Mouse (Mus musculus): ENCODE measurements around the gene Rbm19. TPM values are rescaled to one million over a fixed set of nuclear protein-coding genes. Genes with fewer than 3 reads are reported as not detected.
"Not testable (repeated sequence)": the region's sequence is repeated elsewhere in the genome, so short reads cannot be mapped to it uniquely, and the experiment has no call there.

The Rbm19 gene
- polyA plus RNA-seq, 1 experiment from 2014 or later, result 14.6 TPM

GRCm38 (mm10) chr5:120103458-120103857, 12.8 kb upstream of the Rbm19 start:
- peaks cover 27% of the 10 kb centered on the region for H3K27me3 ChIP-seq (replicated peaks)

DNA sequence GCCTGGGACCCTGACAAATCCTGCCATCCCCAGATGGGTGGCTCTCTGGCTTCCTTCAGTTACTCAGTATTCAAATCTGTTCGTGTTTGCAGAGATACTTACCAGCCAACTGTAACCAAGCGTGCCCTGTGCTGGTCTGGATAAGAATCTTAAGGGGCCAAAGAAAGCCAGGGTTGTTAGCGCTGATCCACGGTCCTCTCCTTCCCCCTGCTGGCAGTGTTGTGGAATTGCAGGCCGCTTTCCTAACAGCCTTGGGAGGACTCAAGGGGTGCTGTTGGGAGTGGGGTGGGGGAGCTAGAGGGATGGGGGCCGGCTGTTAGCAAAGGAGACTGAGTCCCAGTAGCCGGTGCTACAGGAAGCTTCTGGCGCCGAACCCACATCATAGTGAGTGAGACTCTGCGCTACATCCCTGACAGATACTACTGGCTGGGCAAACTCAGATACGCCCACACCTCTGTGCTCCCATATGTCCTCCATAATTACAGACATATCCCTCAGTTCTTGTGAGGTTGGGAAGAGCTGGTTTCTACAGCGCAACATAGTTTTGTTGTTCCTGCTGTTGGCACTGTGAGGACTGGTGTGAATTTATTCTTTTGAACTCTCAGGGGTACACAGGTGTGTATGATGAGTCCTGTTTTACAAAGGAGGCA, 9.7 kb upstream of the Rbm19 start:
- no peak overlapping the region for H3K4me3 ChIP-seq
- no peak for ATAC-seq (ENCODE audit: extremely low read depth, insufficient number of reproducible peaks, low FRiP score, low TSS enrichment)
- 22% methylated on average over 12 of the region's 12 CpGs for WGBS
- no peaks in the 10 kb centered on the region for H3K9me3 ChIP-seq
- no peak overlapping the region for H3K9ac ChIP-seq
- peaks cover 39% of the 10 kb centered on the region for H3K27me3 ChIP-seq (replicated peaks)
- no peak overlapping the region for H3K4me2 ChIP-seq
- no peak overlapping the region for H3K27ac ChIP-seq (replicated peaks)
- peaks cover 7% of the 10 kb centered on the region; the same call in 1 of the 2 replicates for H3K4me1 ChIP-seq
- H3K36me3 ChIP-seq, result no peaks in the 10 kb centered on the region

More at GRCm38 (mm10) chr5:120103458-120103857, 12.8 kb upstream of the Rbm19 start:
- Histone ChIP-seq H3K9ac (no peak overlapping the region), H3K4me2 (no peak overlapping the region), H3K9me3 (no peaks in the 10 kb centered on the region), H3K27ac (replicated peaks) (no peak overlapping the region), H3K36me3 (no peaks in the 10 kb centered on the region), H3K4me1 (peaks cover 7% of the 10 kb centered on the region; the same call in 1 of the 2 replicates), H3K4me3 (no peak overlapping the region)
- ATAC-seq (ENCODE audit: extremely low read depth, insufficient number of reproducible peaks, low FRiP score, low TSS enrichment), result no peak
- WGBS, result 35% methylated on average over 12 of the region's 12 CpGs

- Histone ChIP-seq H3K4me3 (no peak overlapping the region), H3K9ac (no peak overlapping the region), H3K4me2 (no peak overlapping the region), H3K27ac (replicated peaks) (no peak overlapping the region), H3K4me1 (peaks cover 9% of the 10 kb centered on the region), H3K27me3 (replicated peaks) (peaks cover 4% of the 10 kb centered on the region; the same call in 1 of the 2 replicates), H3K36me3 (peaks cover 5% of the 10 kb centered on the region), H3K9me3 (no peaks in the 10 kb centered on the region)
- WGBS, result 86% methylated on average over 12 of the region's 12 CpGs
- ATAC-seq (ENCODE audit: extremely low read depth, insufficient number of reproducible peaks, low FRiP score, low TSS enrichment), result no peak
Observed at GRCm38 (mm10) chr5:120114361-120114760, 1.9 kb upstream of the Rbm19 start.

DNA sequence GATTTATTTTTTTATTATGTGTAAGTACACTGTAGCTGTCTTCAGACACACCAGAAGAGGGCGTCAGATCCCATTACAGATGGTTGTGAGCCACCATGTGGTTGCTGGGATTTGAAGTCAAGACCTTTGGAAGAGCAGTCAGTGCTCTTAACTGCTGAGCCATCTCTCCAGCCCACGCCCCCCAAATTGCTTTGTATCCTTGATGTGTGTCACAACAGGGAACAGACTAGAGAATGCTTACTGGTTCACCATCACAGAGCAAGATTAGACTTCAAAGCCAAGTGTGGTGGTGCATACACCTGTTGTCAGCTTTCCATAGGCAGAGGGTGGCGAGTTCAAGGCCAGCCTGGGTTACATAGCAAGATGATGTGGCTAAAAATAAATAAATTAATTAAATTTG, 896 bp downstream of the Rbm19 start:
- not testable (repeated sequence) for H3K4me1 ChIP-seq

GRCm38 (mm10) chr5:120124881-120125690, 8.8 kb downstream of the Rbm19 start:
- Histone ChIP-seq H3K9me3 (no peaks in the 10 kb centered on the region), H3K27ac (replicated peaks) (no peak overlapping the region), H3K4me2 (no peak overlapping the region), H3K36me3 (peaks cover 100% of the 10 kb centered on the region), H3K4me3 (no peak overlapping the region), H3K9ac (no peak overlapping the region), H3K27me3 (replicated peaks) (no peaks in the 10 kb centered on the region), H3K4me1 (no peaks in the 10 kb centered on the region)
- WGBS, result 90% methylated on average over 16 of the region's 16 CpGs
- ATAC-seq (ENCODE audit: extremely low read depth, insufficient number of reproducible peaks, low FRiP score, low TSS enrichment), result no peak

More for the DNA sequence above, 896 bp downstream of the Rbm19 start:
- Histone ChIP-seq H3K9ac (peak overlapping the region; percentile 84; the same call in 1 of the 2 replicates), H3K4me2 (peak overlapping the region; percentile 92), H3K4me3 (peak overlapping the region; percentile 82), H3K36me3 (peaks cover 33% of the 10 kb centered on the region)
- H3K27ac ChIP-seq (replicated peaks); H3K27me3 ChIP-seq (replicated peaks); H3K9me3 ChIP-seq; ATAC-seq (ENCODE audit: extremely low read depth, insufficient number of reproducible peaks, low FRiP score, low TSS enrichment): not testable (repeated sequence)
- WGBS, result 43% methylated on average over 3 of the region's 3 CpGs

DNA sequence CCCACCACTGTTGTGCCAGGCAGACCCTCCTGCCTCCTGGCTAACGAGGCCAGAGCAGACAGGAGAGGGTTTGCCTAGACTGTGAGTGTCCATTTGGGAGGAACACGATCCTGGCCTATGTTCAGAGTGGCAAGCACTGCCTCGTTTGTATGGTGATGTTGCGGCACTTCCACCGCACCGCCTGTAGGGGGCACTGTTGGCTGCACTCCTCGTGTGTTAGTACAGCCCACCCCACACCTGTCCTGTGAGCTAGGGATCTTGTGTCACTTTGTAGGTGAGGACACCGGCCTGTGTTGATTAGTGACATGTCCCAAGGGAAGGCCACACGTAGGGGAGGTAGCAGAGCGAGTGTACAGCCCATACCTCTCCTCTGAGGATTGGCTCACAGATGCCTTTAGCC, 11.4 kb downstream of the Rbm19 start:
- no peaks in the 10 kb centered on the region for H3K27me3 ChIP-seq (replicated peaks)
- no peak for ATAC-seq (ENCODE audit: extremely low read depth, insufficient number of reproducible peaks, low FRiP score, low TSS enrichment)
- H3K36me3 ChIP-seq, result peaks cover 99% of the 10 kb centered on the region
- no peak overlapping the region for H3K27ac ChIP-seq (replicated peaks)
- H3K9me3 ChIP-seq, result no peaks in the 10 kb centered on the region
- H3K4me3 ChIP-seq, result no peak overlapping the region
- WGBS, result 58% methylated on average over 10 of the region's 10 CpGs
- no peak overlapping the region for H3K9ac ChIP-seq
- H3K4me2 ChIP-seq, result no peak overlapping the region
- H3K4me1 ChIP-seq, result no peaks in the 10 kb centered on the region

GRCm38 (mm10) chr5:120128511-120128910, 12.2 kb downstream of the Rbm19 start:
- no peak overlapping the region for H3K27ac ChIP-seq (replicated peaks)
- no peak overlapping the region for H3K9ac ChIP-seq
- no peak for ATAC-seq (ENCODE audit: extremely low read depth, insufficient number of reproducible peaks, low FRiP score, low TSS enrichment)
- no peak overlapping the region for H3K4me2 ChIP-seq
- no peaks in the 10 kb centered on the region for H3K9me3 ChIP-seq
- H3K36me3 ChIP-seq, result peaks cover 99% of the 10 kb centered on the region
- no peak overlapping the region for H3K4me3 ChIP-seq
- H3K4me1 ChIP-seq, result no peaks in the 10 kb centered on the region
- no peaks in the 10 kb centered on the region for H3K27me3 ChIP-seq (replicated peaks)
- WGBS, result 87% methylated on average over 5 of the region's 5 CpGs

- Histone ChIP-seq H3K9ac (no peak overlapping the region), H3K36me3 (peaks cover 99% of the 10 kb centered on the region), H3K4me1 (no peaks in the 10 kb centered on the region), H3K27me3 (replicated peaks) (no peaks in the 10 kb centered on the region), H3K27ac (replicated peaks) (no peak overlapping the region), H3K9me3 (no peaks in the 10 kb centered on the region), H3K4me3 (no peak overlapping the region), H3K4me2 (no peak overlapping the region)
- ATAC-seq (ENCODE audit: extremely low read depth, insufficient number of reproducible peaks, low FRiP score, low TSS enrichment), result no peak
- 88% methylated on average over 7 of the region's 7 CpGs for WGBS
Observed at GRCm38 (mm10) chr5:120129070-120129469, 12.8 kb downstream of the Rbm19 start.

GRCm38 (mm10) chr5:120129761-120130160, 13.5 kb downstream of the Rbm19 start:
- ATAC-seq (ENCODE audit: extremely low read depth, insufficient number of reproducible peaks, low FRiP score, low TSS enrichment), result no peak
- Histone ChIP-seq H3K36me3 (peaks cover 95% of the 10 kb centered on the region), H3K4me1 (peaks cover 4% of the 10 kb centered on the region), H3K9ac (no peak overlapping the region), H3K9me3 (no peaks in the 10 kb centered on the region), H3K4me3 (no peak overlapping the region), H3K27ac (replicated peaks) (no peak overlapping the region), H3K27me3 (replicated peaks) (no peaks in the 10 kb centered on the region), H3K4me2 (no peak overlapping the region)
- WGBS, result 91% methylated on average over 7 of the region's 7 CpGs

- Histone ChIP-seq H3K36me3 (peaks cover 95% of the 10 kb centered on the region), H3K9me3 (no peaks in the 10 kb centered on the region), H3K27ac (replicated peaks) (no peak overlapping the region), H3K4me2 (no peak overlapping the region), H3K4me3 (no peak overlapping the region), H3K9ac (no peak overlapping the region), H3K4me1 (peaks cover 8% of the 10 kb centered on the region), H3K27me3 (replicated peaks) (no peaks in the 10 kb centered on the region)
- no peak for ATAC-seq (ENCODE audit: extremely low read depth, insufficient number of reproducible peaks, low FRiP score, low TSS enrichment)
- 91% methylated on average over 2 of the region's 2 CpGs for WGBS
Observed at GRCm38 (mm10) chr5:120130163-120130562, 13.9 kb downstream of the Rbm19 start.

DNA sequence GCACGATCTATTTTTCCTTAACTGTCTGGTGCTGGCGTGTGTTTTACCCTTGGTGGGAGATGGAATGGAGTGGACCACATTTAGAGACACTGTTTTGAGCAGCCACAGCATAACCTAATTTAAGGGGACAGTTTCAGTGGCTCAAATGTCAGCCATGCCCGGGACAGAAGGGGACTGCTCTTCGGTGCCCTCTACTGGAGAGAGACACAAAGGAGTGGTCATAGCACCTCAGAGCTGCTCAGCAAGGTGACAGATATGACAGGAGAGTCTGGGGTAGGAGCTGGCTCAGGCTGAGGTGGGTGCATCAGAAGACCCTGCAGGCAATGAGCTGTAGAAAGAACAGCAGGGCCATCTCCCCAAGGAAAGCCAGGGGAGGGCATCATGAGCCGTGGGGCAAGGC, 15.3 kb downstream of the Rbm19 start:
- Histone ChIP-seq H3K4me1 (peaks cover 23% of the 10 kb centered on the region), H3K36me3 (peaks cover 82% of the 10 kb centered on the region), H3K27ac (replicated peaks) (no peak overlapping the region), H3K9ac (no peak overlapping the region), H3K4me2 (no peak overlapping the region), H3K27me3 (replicated peaks) (no peaks in the 10 kb centered on the region), H3K4me3 (no peak overlapping the region), H3K9me3 (no peaks in the 10 kb centered on the region)
- ATAC-seq (ENCODE audit: extremely low read depth, insufficient number of reproducible peaks, low FRiP score, low TSS enrichment), result no peak
- WGBS, result 58% methylated on average over 5 of the region's 5 CpGs
